Mouse (Mus musculus) cerebellum, adult 2 months (tissue): Measurements from ENCODE around the gene Tspan9. TPM values are rescaled to one million over a fixed set of nuclear protein-coding genes. Genes with fewer than 3 reads are reported as not detected.
A peak's percentile ranks its signal among the peaks of the same experiment; 100 is the strongest.

Experiments used
- DNase-seq, 2 experiments: peaks; one replicate each; pipeline ENCODE4 v3.0.0; 2021
- H3K27ac ChIP-seq: fragments of 200-500 bp; 2 replicates; pipeline ENCODE4 v1.5.1; 2012; ENCODE audit warnings: low read length, control low read depth, inconsistent platforms; ENCODE audit not compliant: insufficient read depth
- H3K27me3 ChIP-seq: fragments of 200-500 bp; 2 replicates; pipeline ENCODE4 v1.6.1; 2012; ENCODE audit warnings: inconsistent platforms, mild to moderate bottlenecking, low read length, moderate library complexity; ENCODE audit not compliant: control insufficient read depth, insufficient read depth
- H3K4me1 ChIP-seq: fragments of 200-500 bp; 2 replicates; pipeline ENCODE4 v1.6.1; 2011; ENCODE audit warnings: low read length; ENCODE audit not compliant: control insufficient read depth, insufficient read depth
- H3K4me3 ChIP-seq: fragments of 200-500 bp; replicated peaks from 2 replicates; pipeline ENCODE3; 2011; ENCODE audit warnings: mild to moderate bottlenecking, low read depth, low read length, control low read depth; ENCODE audit not compliant: insufficient read depth
- CTCF ChIP-seq: fragments of 200-500 bp; IDR thresholded peaks from 2 replicates; pipeline ENCODE4 v1.5.1; 2011; ENCODE audit warnings: low read depth, mild to moderate bottlenecking, control low read depth, low read length, moderate library complexity, borderline replicate concordance; ENCODE audit not compliant: insufficient read depth
- POLR2A ChIP-seq: fragments of 200-500 bp; IDR thresholded peaks from 2 replicates; pipeline ENCODE4 v1.6.1; 2011; ENCODE audit warnings: low read length, control low read depth, borderline replicate concordance; ENCODE audit not compliant: insufficient read depth
- WGBS: fragments of 180-500 bp; shearing (Covaris S2); methylation state at CpG from one replicate; pipeline ENCODE4 v1.1.7; 2018; 5-methylcytosine and 5-hydroxymethylcytosine counted together
- polyA plus RNA-seq: library from polyadenylated mRNA; depleted of rRNA; stranded (reverse); fragments of >200 nt; gene quantifications from 2 replicates; pipeline ENCODE4 v1.2.3, GENCODE M21; 2012

Gene Tspan9
- polyA plus RNA-seq, 1 experiment, result 303 TPM

- TF ChIP-seq POLR2A, result no peak
- peak; percentile 11; the same call in 1 of the 2 replicates for TF ChIP-seq CTCF
- peak overlapping the region; percentile 95 for H3K4me3 ChIP-seq
- peaks cover 12% of the 10 kb centered on the region for H3K4me1 ChIP-seq
- no peaks in the 10 kb centered on the region for H3K27me3 ChIP-seq
- 7% methylated on average over 4 of the region's 4 CpGs for WGBS
- DNase-seq, result peak in 1 of 2 experiments; percentile 60
- peak overlapping the region; percentile 98 for H3K27ac ChIP-seq
Measured at GRCm38 (mm10) chr6:128035930-128036309, 107.5 kb downstream of the Tspan9 start.

- peak overlapping the region; percentile 95 for H3K4me3 ChIP-seq
- peak overlapping the region; percentile 98 for H3K27ac ChIP-seq
- TF ChIP-seq CTCF, result no peak
- peak; percentile 45; the same call in 1 of the 2 replicates for TF ChIP-seq POLR2A
- peak; percentile 83 to 85 for DNase-seq
- WGBS, result under 1% methylated on average over 36 of the region's 36 CpGs
- H3K27me3 ChIP-seq, result no peaks in the 10 kb centered on the region
- peaks cover 13% of the 10 kb centered on the region for H3K4me1 ChIP-seq
Measured at GRCm38 (mm10) chr6:128035250-128035929, 108.0 kb downstream of the Tspan9 start.

GRCm38 (mm10) chr6:128034317-128035249 is 108.8 kb downstream of the Tspan9 start:
- 1% methylated on average over 80 of the region's 80 CpGs for WGBS
- peak; percentile 88 to 89 for DNase-seq
- H3K27me3 ChIP-seq, result no peaks in the 10 kb centered on the region
- TF ChIP-seq POLR2A, result peak; percentile 69
- TF ChIP-seq CTCF, result no peak
- H3K4me3 ChIP-seq, result peak overlapping the region; percentile 95
- peak overlapping the region; percentile 98 for H3K27ac ChIP-seq
- H3K4me1 ChIP-seq, result peaks cover 19% of the 10 kb centered on the region

- Histone ChIP-seq H3K4me3 (peak overlapping the region; percentile 95), H3K4me1 (peaks cover 26% of the 10 kb centered on the region), H3K27me3 (no peaks in the 10 kb centered on the region), H3K27ac (peak overlapping the region; percentile 98)
- TF ChIP-seq CTCF (no peak), POLR2A (no peak)
- no peak for DNase-seq
- whole genome bisulfite sequencing, result 6% methylated on average over 4 of the region's 4 CpGs
Measured at GRCm38 (mm10) chr6:128033868-128034250, 109.5 kb downstream of the Tspan9 start.

GRCm38 (mm10) chr6:128033172-128033867 is 110.1 kb downstream of the Tspan9 start:
- peak; percentile 55 to 63 for DNase-seq
- Histone ChIP-seq H3K27me3 (no peaks in the 10 kb centered on the region), H3K27ac (peak overlapping the region; percentile 98), H3K4me1 (peaks cover 31% of the 10 kb centered on the region), H3K4me3 (peak overlapping the region; percentile 95)
- no peak for TF ChIP-seq POLR2A
- no peak for TF ChIP-seq CTCF
- WGBS, result 10% methylated on average over 11 of the region's 11 CpGs

GRCm38 (mm10) chr6:128032252-128033171 is 110.9 kb downstream of the Tspan9 start:
- TF ChIP-seq POLR2A (no peak), CTCF (peak; percentile 85)
- Histone ChIP-seq H3K4me1 (peaks cover 33% of the 10 kb centered on the region), H3K4me3 (peak overlapping the region; percentile 95), H3K27me3 (no peaks in the 10 kb centered on the region), H3K27ac (peak overlapping the region; percentile 98)
- DNase-seq, result peak; percentile 88 to 96
- WGBS, result 5% methylated on average over 16 of the region's 16 CpGs

GRCm38 (mm10) chr6:128031584-128031983 is 111.8 kb downstream of the Tspan9 start:
- TF ChIP-seq POLR2A (no peak; the same call in 1 of the 2 replicates), CTCF (no peak)
- peak overlapping the region; percentile 52 for H3K27ac ChIP-seq
- H3K4me3 ChIP-seq, result peak overlapping the region; percentile 61
- DNase-seq, result peak in 1 of 2 experiments; percentile 52
- H3K4me1 ChIP-seq, result peaks cover 28% of the 10 kb centered on the region
- 34% methylated on average over 2 of the region's 2 CpGs for WGBS
- no peaks in the 10 kb centered on the region for H3K27me3 ChIP-seq
